Mouse (Mus musculus) spleen, adult 2 months (tissue): Measurements from ENCODE around the gene Mme. TPM values are rescaled to one million over a fixed set of nuclear protein-coding genes. Genes with fewer than 3 reads are reported as not detected.

Experiments used
- DNase-seq, 2 experiments: peaks; one replicate each; pipeline versions ENCODE4 v3.0.0 to v3.0.0-alpha.2; 2012 to 2021; ENCODE audit warnings: low spot score in 2 of 2, low read depth in 1 of 2
- H3K27ac ChIP-seq: fragments of 200-500 bp; 2 replicates; pipeline ENCODE4 v1.5.1; 2012; ENCODE audit warnings: low read length, inconsistent platforms; ENCODE audit not compliant: insufficient read depth
- H3K27me3 ChIP-seq: fragments of 200-500 bp; 2 replicates; pipeline ENCODE4 v1.6.1; 2012; ENCODE audit warnings: mild to moderate bottlenecking, moderate library complexity, low read length, inconsistent platforms; ENCODE audit not compliant: control insufficient read depth, insufficient read depth
- H3K36me3 ChIP-seq: fragments of 200-500 bp; 2 replicates; pipeline ENCODE4 v1.6.1; 2012; ENCODE audit warnings: mild to moderate bottlenecking, low read length, inconsistent platforms; ENCODE audit not compliant: control insufficient read depth, insufficient read depth
- H3K4me1 ChIP-seq: fragments of 200-500 bp; 2 replicates; pipeline ENCODE4 v1.6.1; 2011; ENCODE audit warnings: inconsistent platforms; ENCODE audit not compliant: control insufficient read depth, insufficient read depth, insufficient read length
- H3K4me3 ChIP-seq: fragments of 200-500 bp; 2 replicates; pipeline ENCODE4 v1.5.1; 2011; ENCODE audit warnings: mild to moderate bottlenecking, inconsistent platforms; ENCODE audit not compliant: insufficient read depth, insufficient read length; ENCODE audit errors: extremely low read depth
- CTCF ChIP-seq: fragments of 200-500 bp; IDR thresholded peaks from 2 replicates; pipeline ENCODE4 v1.5.1; 2011; ENCODE audit warnings: mild to moderate bottlenecking, inconsistent platforms; ENCODE audit not compliant: insufficient read depth, insufficient read length, insufficient replicate concordance; ENCODE audit errors: extremely low read depth
- POLR2A ChIP-seq: fragments of 200-500 bp; IDR thresholded peaks from 2 replicates; pipeline ENCODE4 v1.6.1; 2011; ENCODE audit warnings: low read depth, low read length, inconsistent platforms
- WGBS: fragments of 180-500 bp; shearing (Covaris S2); methylation state at CpG from one replicate; pipeline ENCODE4 v1.1.7; 2018; 5-methylcytosine and 5-hydroxymethylcytosine counted together
- polyA plus RNA-seq: library from polyadenylated mRNA; depleted of rRNA; stranded (reverse); fragments of >200 nt; gene quantifications from 2 replicates; pipeline ENCODE4 v1.2.3, GENCODE M21; 2012

Mme gene
- polyA plus RNA-seq, 1 experiment = 0.64 TPM

DNA sequence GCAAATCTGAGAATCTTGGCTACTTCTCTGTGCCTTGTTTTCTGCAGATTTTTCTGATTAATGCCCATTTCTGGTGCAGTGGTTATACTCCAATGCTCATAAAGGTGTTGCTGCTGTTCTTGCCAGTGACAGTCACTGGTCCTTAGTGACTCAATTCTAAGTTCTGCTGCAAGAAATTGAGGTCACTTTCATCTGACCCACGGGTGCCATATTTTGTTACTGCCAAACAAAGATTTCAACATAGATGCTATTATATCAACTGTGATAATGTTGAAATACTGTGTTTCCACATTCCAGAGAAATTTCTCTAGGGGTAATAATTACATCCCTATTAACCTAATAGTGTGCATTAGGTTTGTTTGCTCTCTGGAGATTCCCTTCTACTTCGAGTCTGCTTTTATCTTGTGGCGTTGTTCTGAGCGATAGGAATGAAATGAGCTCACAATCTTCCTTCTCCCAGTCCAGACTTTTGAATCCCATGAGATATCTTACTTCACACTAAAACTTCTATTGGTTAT, 153.1 kb downstream of the Mme start:
- 89% methylated on average over 4 of the region's 4 CpGs for WGBS

DNA sequence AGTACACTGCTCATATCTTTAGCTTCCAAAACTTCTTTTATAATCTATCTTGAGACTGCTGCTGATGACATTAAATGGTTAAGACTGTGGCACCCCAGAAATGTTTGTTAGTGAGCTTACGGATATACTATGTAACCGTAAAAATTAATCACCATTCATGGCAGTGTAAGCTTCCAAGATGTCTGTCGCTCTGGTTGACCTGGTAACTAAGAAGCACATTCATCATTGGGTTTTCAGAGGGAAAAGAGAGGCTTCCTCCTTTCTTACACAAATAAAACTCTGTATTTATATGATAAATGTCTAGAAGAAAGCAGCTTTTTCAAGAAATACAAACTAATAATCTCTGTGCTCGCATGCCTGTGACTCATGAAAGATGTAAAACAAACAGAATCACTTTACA, 156.8 kb downstream of the Mme start:
- H3K4me1 ChIP-seq = no peaks in the 10 kb centered on the region
- DNase-seq = no peak
- no peak overlapping the region for H3K27ac ChIP-seq
- TF ChIP-seq POLR2A = no peak
- no peak for TF ChIP-seq CTCF
- H3K4me3 ChIP-seq = no peak overlapping the region
- H3K27me3 ChIP-seq = no peaks in the 10 kb centered on the region
- 93% methylated on average over 4 of the region's 4 CpGs for WGBS
- H3K36me3 ChIP-seq = no peaks in the 10 kb centered on the region

More for the DNA sequence above, 153.1 kb downstream of the Mme start:
- Histone ChIP-seq H3K36me3 (no peaks in the 10 kb centered on the region), H3K27me3 (no peaks in the 10 kb centered on the region), H3K4me3 (no peak overlapping the region), H3K4me1 (no peaks in the 10 kb centered on the region), H3K27ac (no peak overlapping the region)
- TF ChIP-seq CTCF (no peak), POLR2A (no peak)
- no peak for DNase-seq

DNA sequence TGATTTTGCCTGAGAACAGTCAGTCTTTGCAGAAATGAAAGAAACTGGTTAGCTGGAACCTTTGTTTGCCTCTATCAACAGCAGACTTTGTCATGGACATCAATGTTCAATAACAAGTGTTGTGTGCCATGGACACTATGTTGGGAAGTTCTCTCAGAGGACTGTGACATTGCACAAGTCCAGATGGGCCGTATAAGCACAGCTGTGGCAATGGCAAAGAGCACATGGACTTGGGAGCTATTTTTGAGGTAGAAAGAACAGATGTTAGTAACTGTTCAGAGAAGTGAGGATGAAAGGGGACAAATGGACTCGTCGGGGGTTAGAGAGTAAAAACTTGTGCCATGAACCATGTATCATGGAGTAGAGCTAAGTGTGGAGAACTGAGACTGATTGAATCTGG, 165.1 kb downstream of the Mme start:
- H3K36me3 ChIP-seq = no peaks in the 10 kb centered on the region
- WGBS = 85% methylated on average over 3 of the region's 3 CpGs
- TF ChIP-seq POLR2A (no peak), CTCF (no peak)
- no peak overlapping the region for H3K27ac ChIP-seq
- no peak for DNase-seq
- no peaks in the 10 kb centered on the region for H3K4me1 ChIP-seq
- no peaks in the 10 kb centered on the region for H3K27me3 ChIP-seq
- no peak overlapping the region for H3K4me3 ChIP-seq

DNA sequence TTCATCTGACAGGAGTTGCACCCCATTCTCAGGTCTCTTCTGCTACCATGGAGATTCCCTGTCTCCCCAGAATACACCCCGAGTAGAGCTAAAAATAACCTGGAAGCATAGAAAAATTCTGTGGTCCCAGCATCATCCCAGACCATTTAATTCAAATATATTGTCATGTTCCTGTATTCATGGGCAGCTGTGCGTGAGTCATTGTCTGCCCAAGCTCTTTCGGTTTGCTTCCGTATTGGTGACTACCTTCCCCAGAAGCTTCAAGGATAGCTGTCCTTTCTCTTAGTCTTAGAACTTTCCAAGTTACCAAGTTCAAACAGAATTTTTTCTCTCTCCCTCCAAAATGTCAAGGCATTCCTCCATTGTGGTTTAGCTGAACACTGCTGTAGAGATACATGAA, 169.7 kb downstream of the Mme start:
- WGBS = 83% methylated on average over 4 of the region's 4 CpGs
- TF ChIP-seq POLR2A (no peak), CTCF (no peak)
- no peaks in the 10 kb centered on the region for H3K27me3 ChIP-seq
- H3K4me1 ChIP-seq = no peaks in the 10 kb centered on the region
- DNase-seq = no peak
- H3K4me3 ChIP-seq = no peak overlapping the region
- no peak overlapping the region for H3K27ac ChIP-seq
- H3K36me3 ChIP-seq = no peaks in the 10 kb centered on the region

DNA sequence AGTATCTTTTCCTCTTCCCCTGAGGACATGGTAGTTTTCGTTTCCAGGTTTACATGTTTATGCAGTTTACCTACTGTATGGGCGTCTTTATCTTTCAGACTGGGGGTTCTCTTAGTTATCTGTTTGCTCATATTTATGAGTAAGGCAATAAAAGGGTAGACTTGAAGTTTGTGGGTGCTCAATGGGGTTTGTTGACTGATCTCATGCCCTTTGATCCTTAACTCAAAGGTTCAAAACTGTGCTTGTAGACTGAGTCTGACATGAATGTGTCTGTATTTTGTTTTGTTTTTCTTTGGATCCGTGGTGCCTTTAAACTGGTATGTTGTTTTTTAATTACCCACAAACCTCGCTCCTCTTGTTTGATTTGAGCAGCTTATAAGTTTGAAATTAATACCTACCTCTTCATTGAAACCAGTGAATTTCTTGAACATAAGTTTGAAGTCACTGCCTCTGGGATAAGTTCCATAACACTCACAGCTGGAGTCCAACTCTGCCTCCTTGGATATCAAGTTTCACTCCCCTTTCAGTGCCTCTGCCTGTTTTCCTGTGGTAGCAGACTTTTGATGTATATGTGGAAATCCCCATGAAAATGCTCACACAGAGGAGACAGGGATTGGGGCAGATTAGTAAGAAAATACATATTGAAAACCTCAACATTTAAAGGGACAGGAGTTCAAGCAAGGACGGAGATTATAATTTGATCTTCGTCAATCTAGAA, 171.0 kb downstream of the Mme start:
- DNase-seq = no peak
- Histone ChIP-seq H3K27me3 (no peaks in the 10 kb centered on the region), H3K36me3 (no peaks in the 10 kb centered on the region), H3K4me1 (no peaks in the 10 kb centered on the region), H3K4me3 (no peak overlapping the region), H3K27ac (no peak overlapping the region)
- no peak for TF ChIP-seq POLR2A
- TF ChIP-seq CTCF = no peak
- 81% methylated on average over 6 of the region's 6 CpGs for WGBS

DNA sequence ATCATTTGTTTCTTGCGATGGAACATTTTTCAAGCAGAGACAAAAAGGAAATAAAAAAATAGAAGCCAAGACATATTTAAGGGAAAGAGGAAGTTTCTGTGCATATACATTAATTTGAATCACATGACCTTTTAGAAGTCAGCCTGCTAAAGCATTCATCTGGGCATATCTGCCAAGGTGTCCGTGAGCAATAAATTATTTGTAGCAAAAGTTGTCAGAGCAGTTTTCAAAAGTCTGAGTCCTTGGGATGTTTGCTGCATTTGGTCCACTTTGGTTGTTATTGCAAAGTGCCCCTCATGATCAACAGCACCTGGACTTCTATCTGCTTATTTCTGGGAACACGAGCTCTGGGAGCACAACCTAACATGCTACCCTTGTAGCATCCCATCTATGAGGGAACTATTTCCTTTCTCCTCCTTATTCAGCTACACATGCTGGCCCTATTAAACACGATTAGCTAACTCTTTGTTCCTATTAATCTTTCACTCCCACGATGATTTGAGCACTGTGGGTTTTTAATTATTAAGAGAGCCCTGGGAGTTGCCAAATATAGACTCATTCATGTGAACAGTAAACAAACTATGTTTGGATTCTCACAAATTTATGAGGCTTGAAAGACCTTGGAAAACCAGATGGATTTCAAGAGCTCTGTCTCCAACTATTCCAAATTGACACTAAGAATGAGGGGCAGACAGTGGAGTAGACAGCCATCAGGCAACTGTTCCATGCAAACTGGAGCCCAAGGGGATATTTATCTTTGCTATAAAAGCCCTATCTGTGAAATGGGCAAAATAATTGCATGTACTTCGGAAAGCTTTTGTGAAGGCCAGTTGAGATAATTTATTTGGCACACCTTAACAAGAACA, 171.9 kb downstream of the Mme start:
- Histone ChIP-seq H3K4me1 (no peaks in the 10 kb centered on the region), H3K27ac (no peak overlapping the region), H3K27me3 (no peaks in the 10 kb centered on the region), H3K4me3 (no peak overlapping the region), H3K36me3 (no peaks in the 10 kb centered on the region)
- TF ChIP-seq POLR2A (no peak), CTCF (no peak)
- no peak for DNase-seq
- WGBS = 67% methylated on average over 6 of the region's 6 CpGs

- no peak for DNase-seq
- H3K4me1 ChIP-seq = no peaks in the 10 kb centered on the region
- no peak overlapping the region for H3K27ac ChIP-seq
- TF ChIP-seq CTCF = no peak
- TF ChIP-seq POLR2A = no peak
- 74% methylated on average over 1 of the region's 1 CpGs for WGBS
- H3K4me3 ChIP-seq = no peak overlapping the region
- no peaks in the 10 kb centered on the region for H3K36me3 ChIP-seq
- no peaks in the 10 kb centered on the region for H3K27me3 ChIP-seq
Measured at GRCm38 (mm10) chr3:63417284-63417683, 175.9 kb downstream of the Mme start.
